Mouse (Mus musculus) limb, embryonic 14.5 days (tissue): ENCODE results near the gene Esm1. TPM values are rescaled to one million over a fixed set of nuclear protein-coding genes. Genes with fewer than 3 reads are reported as not detected.

ENCODE experiments used
- ATAC-seq: fragments of 200-750 bp; cut with Nextera tagmentation; 2 replicates; pipeline ENCODE4 v1.8.0; 2017; ENCODE audit warnings: low read depth, moderate number of reproducible peaks, moderate TSS enrichment; ENCODE audit not compliant: low FRiP score
- DNase-seq: peaks from one replicate; pipeline ENCODE4 v3.0.0-alpha.2; 2015; ENCODE audit warnings: low spot score
- H3K27ac ChIP-seq: fragments of 300-500 bp; sonication (generic); replicated peaks from 2 replicates; pipeline ENCODE4 v1.5.1; 2014; ENCODE audit warnings: low read depth, mild to moderate bottlenecking, low read length, moderate library complexity, mixed read lengths
- H3K27me3 ChIP-seq: fragments of 300-500 bp; sonication (generic); 2 replicates; pipeline ENCODE4 v1.6.1; 2014; ENCODE audit warnings: low read length, mixed read lengths; ENCODE audit not compliant: control insufficient read depth, insufficient read depth
- H3K36me3 ChIP-seq: fragments of 300-500 bp; sonication (generic); 2 replicates; pipeline ENCODE4 v1.6.1; 2014; ENCODE audit warnings: mild to moderate bottlenecking, low read length, moderate library complexity, mixed read lengths; ENCODE audit not compliant: control insufficient read depth, insufficient read depth
- H3K4me1 ChIP-seq: fragments of 300-500 bp; sonication (generic); 2 replicates; pipeline ENCODE4 v1.6.1; 2014; ENCODE audit warnings: antibody characterized with exemption, low read length, mixed read lengths; ENCODE audit not compliant: control insufficient read depth, insufficient read depth
- H3K4me2 ChIP-seq: fragments of 300-500 bp; sonication (generic); replicated peaks from 2 replicates; pipeline ENCODE4 v1.6.1; 2014; ENCODE audit warnings: low read depth, mild to moderate bottlenecking, low read length, moderate library complexity; ENCODE audit not compliant: severe bottlenecking
- H3K4me3 ChIP-seq: fragments of 300-500 bp; sonication (generic); replicated peaks from 2 replicates; pipeline ENCODE4 v1.5.1; 2014; ENCODE audit warnings: low read length
- H3K9ac ChIP-seq: fragments of 300-500 bp; sonication (generic); 2 replicates; pipeline ENCODE4 v1.6.1; 2014; ENCODE audit warnings: mild to moderate bottlenecking, low read depth, low read length, moderate library complexity; ENCODE audit not compliant: severe bottlenecking
- H3K9me3 ChIP-seq: fragments of 300-500 bp; sonication (generic); 2 replicates; pipeline ENCODE4 v1.6.1; 2016; ENCODE audit warnings: low read length; ENCODE audit not compliant: control insufficient read depth
- POLR2A ChIP-seq: fragments of 200-500 bp; IDR thresholded peaks from 2 replicates; pipeline ENCODE4 v1.8.0; 2012; ENCODE audit warnings: inconsistent platforms, mild to moderate bottlenecking, moderate library complexity, borderline replicate concordance; ENCODE audit not compliant: insufficient read depth, insufficient read length; ENCODE audit errors: extremely low read depth
- WGBS: fragments of 180-500 bp; shearing (Covaris S2); extraction: QIAGEN DNeasy Blood & Tissue Kit; methylation state at CpG from one replicate; pipeline ENCODE4 v1.1.7; 2014; 5-methylcytosine and 5-hydroxymethylcytosine counted together
- polyA plus RNA-seq, 2 experiments: library from polyadenylated mRNA; depleted of rRNA in 1 of 2; stranded (reverse) in 1 of 2; unstranded in 1 of 2; fragments of >200 nt; fragmentation: Nextera tagmentation in 1 of 2; extraction: Ambion mirVana in 1 of 2; gene quantifications; 2 replicates each; pipeline versions ENCODE4 v1.2.1 to v1.2.3; 2012 to 2014

Esm1 gene
- polyA plus RNA-seq, 2 experiments, result 2.2 to 2.3 TPM

GRCm38 (mm10) chr13:113257190-113257589, 47.7 kb downstream of the Esm1 start:
- Histone ChIP-seq H3K36me3 (no peaks in the 10 kb centered on the region), H3K4me3 (no peak overlapping the region), H3K9me3 (no peaks in the 10 kb centered on the region), H3K27me3 (no peaks in the 10 kb centered on the region), H3K9ac (no peak overlapping the region), H3K4me2 (no peak overlapping the region), H3K4me1 (no peaks in the 10 kb centered on the region), H3K27ac (no peak overlapping the region)
- WGBS, result 48% methylated on average over 5 of the region's 5 CpGs
- TF ChIP-seq POLR2A, result no peak
- no peak for ATAC-seq
- no peak for DNase-seq

DNA sequence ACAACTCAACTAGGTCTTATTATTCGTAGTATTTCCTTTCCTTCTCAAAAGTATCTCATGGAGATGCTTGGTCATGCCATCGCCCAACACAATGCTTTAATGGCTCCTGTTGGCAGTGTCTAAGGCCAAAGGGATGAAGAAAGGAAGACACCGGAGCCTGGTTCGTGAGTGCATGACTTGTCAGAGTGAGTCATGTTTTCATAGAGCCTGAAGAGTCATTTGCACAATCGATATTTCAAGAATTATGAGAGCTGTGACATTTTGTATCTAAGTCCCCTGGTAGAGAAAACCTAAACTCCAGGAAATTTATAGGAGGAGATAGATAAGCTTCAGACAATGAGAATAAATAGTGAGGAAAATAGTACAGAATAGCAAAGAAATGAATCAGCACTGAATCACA, 49.8 kb downstream of the Esm1 start:
- Histone ChIP-seq H3K4me1 (no peaks in the 10 kb centered on the region), H3K36me3 (no peaks in the 10 kb centered on the region), H3K9ac (no peak overlapping the region), H3K9me3 (no peaks in the 10 kb centered on the region), H3K27ac (no peak overlapping the region), H3K4me2 (no peak overlapping the region), H3K4me3 (no peak overlapping the region), H3K27me3 (no peaks in the 10 kb centered on the region)
- ATAC-seq (no peak), DNase-seq (no peak)
- no peak for TF ChIP-seq POLR2A
- WGBS, result 90% methylated on average over 5 of the region's 5 CpGs

GRCm38 (mm10) chr13:113262822-113263221, 53.4 kb downstream of the Esm1 start:
- 56% methylated on average over 12 of the region's 12 CpGs for whole genome bisulfite sequencing
- Histone ChIP-seq H3K27me3 (no peaks in the 10 kb centered on the region), H3K36me3 (no peaks in the 10 kb centered on the region), H3K27ac (no peak overlapping the region), H3K4me1 (no peaks in the 10 kb centered on the region), H3K9ac (no peak overlapping the region), H3K4me3 (no peak overlapping the region), H3K4me2 (no peak overlapping the region), H3K9me3 (no peaks in the 10 kb centered on the region)
- ATAC-seq (no peak), DNase-seq (peak; percentile 68)
- TF ChIP-seq POLR2A, result no peak

GRCm38 (mm10) chr13:113265257-113265656, 55.8 kb downstream of the Esm1 start:
- 27% methylated on average over 13 of the region's 13 CpGs for WGBS

DNA sequence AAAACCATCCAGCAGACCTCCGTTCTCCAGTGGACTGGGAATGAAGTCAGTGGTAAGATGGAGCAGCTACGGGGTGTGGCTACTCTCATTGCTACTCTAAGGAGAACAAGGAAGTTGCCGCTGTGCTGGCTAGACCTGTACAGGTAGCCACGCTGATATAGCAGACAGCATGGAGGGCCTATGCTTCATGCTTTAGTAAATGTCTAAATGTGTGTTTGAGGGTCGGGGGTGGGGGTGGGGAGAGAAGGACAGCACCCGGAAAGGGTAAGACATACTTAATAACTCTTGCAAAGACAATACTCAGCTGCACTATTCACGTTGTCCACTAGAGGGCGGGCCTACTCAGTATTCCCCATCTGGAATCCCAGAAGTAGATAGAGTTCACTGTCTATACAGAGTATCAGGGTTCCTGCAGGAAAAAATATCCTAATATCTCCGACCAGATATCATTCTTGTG, 57.1 kb downstream of the Esm1 start:
- no peak overlapping the region for H3K4me3 ChIP-seq
- H3K9ac ChIP-seq, result no peak overlapping the region
- no peaks in the 10 kb centered on the region for H3K9me3 ChIP-seq
- DNase-seq (peak; percentile 73), ATAC-seq (no peak)
- TF ChIP-seq POLR2A, result no peak
- WGBS, result 30% methylated on average over 9 of the region's 9 CpGs
- H3K27me3 ChIP-seq, result no peaks in the 10 kb centered on the region
- H3K36me3 ChIP-seq, result no peaks in the 10 kb centered on the region
- no peak overlapping the region for H3K27ac ChIP-seq
- H3K4me2 ChIP-seq, result 0 out of 2 replicates have a peak overlapping the region, but pooled peaks have one; percentile 9
- H3K4me1 ChIP-seq, result no peaks in the 10 kb centered on the region

More at GRCm38 (mm10) chr13:113265257-113265656, 55.8 kb downstream of the Esm1 start:
- ATAC-seq (no peak), DNase-seq (peak; percentile 73)
- Histone ChIP-seq H3K27ac (no peak overlapping the region), H3K36me3 (no peaks in the 10 kb centered on the region), H3K4me3 (no peak overlapping the region), H3K4me2 (no peak overlapping the region), H3K9me3 (no peaks in the 10 kb centered on the region), H3K27me3 (no peaks in the 10 kb centered on the region), H3K4me1 (no peaks in the 10 kb centered on the region), H3K9ac (no peak overlapping the region)
- TF ChIP-seq POLR2A, result no peak

- Histone ChIP-seq H3K4me1 (no peaks in the 10 kb centered on the region), H3K9ac (no peak overlapping the region), H3K27me3 (no peaks in the 10 kb centered on the region), H3K4me2 (no peak overlapping the region), H3K27ac (no peak overlapping the region), H3K4me3 (no peak overlapping the region), H3K36me3 (no peaks in the 10 kb centered on the region), H3K9me3 (no peaks in the 10 kb centered on the region)
- ATAC-seq (no peak), DNase-seq (no peak)
- 92% methylated on average over 3 of the region's 3 CpGs for WGBS
- no peak for TF ChIP-seq POLR2A
Observed at GRCm38 (mm10) chr13:113267204-113267603, 57.7 kb downstream of the Esm1 start.

Other genes with a start within 250 kb of the Esm1 start
- 0.60 and 0.80 TPM in 2 replicates for gene Ccno, start 221.9 kb upstream of the Esm1 start, polyA plus RNA-seq (2012; rRNA removed)
- gene Ccno, start 221.9 kb upstream of the Esm1 start, polyA plus RNA-seq (2014; fragmentation: Nextera tagmentation; extraction: Ambion mirVana), result 0.22 and 0.29 TPM in 2 replicates
- gene Mcidas, start 215.8 kb upstream of the Esm1 start, polyA plus RNA-seq (2012; rRNA removed), result not detected in 2 replicates
- not detected in 2 replicates for gene Mcidas, start 215.8 kb upstream of the Esm1 start, polyA plus RNA-seq (2014; fragmentation: Nextera tagmentation; extraction: Ambion mirVana)
- 0.04 TPM in 1 of 2 replicates, not detected in the other for gene Cdc20b, start 174.5 kb upstream of the Esm1 start, polyA plus RNA-seq (2012; rRNA removed)
- not detected in 2 replicates for gene Cdc20b, start 174.5 kb upstream of the Esm1 start, polyA plus RNA-seq (2014; fragmentation: Nextera tagmentation; extraction: Ambion mirVana)
- 76.4 and 132 TPM in 2 replicates for gene Gpx8, start 163.2 kb upstream of the Esm1 start, polyA plus RNA-seq (2012; rRNA removed)
- 218 and 220 TPM in 2 replicates for gene Gpx8, start 163.2 kb upstream of the Esm1 start, polyA plus RNA-seq (2014; fragmentation: Nextera tagmentation; extraction: Ambion mirVana)
- gene Gzma, start 108.7 kb upstream of the Esm1 start, polyA plus RNA-seq (2012; rRNA removed), result 0.16 TPM in 1 of 2 replicates, not detected in the other
- gene Gzma, start 108.7 kb upstream of the Esm1 start, polyA plus RNA-seq (2014; fragmentation: Nextera tagmentation; extraction: Ambion mirVana), result not detected in 2 replicates
- gene Gzmk, start 16.2 kb downstream of the Esm1 start, polyA plus RNA-seq (2012; rRNA removed), result not detected in 2 replicates
- gene Gzmk, start 16.2 kb downstream of the Esm1 start, polyA plus RNA-seq (2014; fragmentation: Nextera tagmentation; extraction: Ambion mirVana), result 0.25 TPM in 1 of 2 replicates, not detected in the other
- gene BC067074, start 83.5 kb downstream of the Esm1 start, polyA plus RNA-seq (2012; rRNA removed), result 21.9 and 26.1 TPM in 2 replicates
- 8.6 and 10.0 TPM in 2 replicates for gene BC067074, start 83.5 kb downstream of the Esm1 start, polyA plus RNA-seq (2014; fragmentation: Nextera tagmentation; extraction: Ambion mirVana)